Mouse (Mus musculus): ENCODE results near the gene Lman1l. TPM values are rescaled to one million over a fixed set of nuclear protein-coding genes. Genes with fewer than 3 reads are reported as not detected.
A peak's percentile ranks its signal among the peaks of the same experiment; 100 is the strongest.

The Lman1l gene
- total RNA-seq, 2 experiments from 2014 or later = not detected

DNA sequence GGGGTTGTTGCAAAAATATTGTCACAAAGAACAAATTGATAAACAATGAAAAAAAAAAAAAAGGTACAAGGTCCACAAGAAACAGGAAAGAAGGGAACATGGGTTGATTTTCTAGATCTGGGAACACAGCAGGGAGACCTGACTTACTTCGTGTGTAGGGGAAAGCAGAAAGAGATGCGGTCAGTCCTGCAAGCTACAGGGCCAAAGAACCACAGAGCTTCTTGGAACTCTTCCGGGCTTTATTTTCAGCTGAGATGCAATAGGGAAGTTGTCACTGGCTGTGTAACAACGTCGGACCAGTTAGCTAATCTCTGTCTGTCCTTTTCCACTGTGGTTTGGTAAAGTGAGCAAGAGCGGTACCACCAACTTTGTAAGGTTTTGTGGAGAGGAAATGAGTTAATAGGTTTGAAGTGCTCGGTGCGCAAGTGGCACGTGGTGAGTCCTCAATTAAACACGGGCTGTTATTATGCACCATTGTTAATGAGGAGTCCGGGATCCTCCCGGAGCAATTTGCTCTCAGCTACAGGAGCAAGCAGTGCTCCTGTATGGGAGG is 26.1 kb upstream of the Lman1l start:
- ATAC-seq (ENCODE audit: poor library complexity, severe bottlenecking) = peak; percentile 68

DNA sequence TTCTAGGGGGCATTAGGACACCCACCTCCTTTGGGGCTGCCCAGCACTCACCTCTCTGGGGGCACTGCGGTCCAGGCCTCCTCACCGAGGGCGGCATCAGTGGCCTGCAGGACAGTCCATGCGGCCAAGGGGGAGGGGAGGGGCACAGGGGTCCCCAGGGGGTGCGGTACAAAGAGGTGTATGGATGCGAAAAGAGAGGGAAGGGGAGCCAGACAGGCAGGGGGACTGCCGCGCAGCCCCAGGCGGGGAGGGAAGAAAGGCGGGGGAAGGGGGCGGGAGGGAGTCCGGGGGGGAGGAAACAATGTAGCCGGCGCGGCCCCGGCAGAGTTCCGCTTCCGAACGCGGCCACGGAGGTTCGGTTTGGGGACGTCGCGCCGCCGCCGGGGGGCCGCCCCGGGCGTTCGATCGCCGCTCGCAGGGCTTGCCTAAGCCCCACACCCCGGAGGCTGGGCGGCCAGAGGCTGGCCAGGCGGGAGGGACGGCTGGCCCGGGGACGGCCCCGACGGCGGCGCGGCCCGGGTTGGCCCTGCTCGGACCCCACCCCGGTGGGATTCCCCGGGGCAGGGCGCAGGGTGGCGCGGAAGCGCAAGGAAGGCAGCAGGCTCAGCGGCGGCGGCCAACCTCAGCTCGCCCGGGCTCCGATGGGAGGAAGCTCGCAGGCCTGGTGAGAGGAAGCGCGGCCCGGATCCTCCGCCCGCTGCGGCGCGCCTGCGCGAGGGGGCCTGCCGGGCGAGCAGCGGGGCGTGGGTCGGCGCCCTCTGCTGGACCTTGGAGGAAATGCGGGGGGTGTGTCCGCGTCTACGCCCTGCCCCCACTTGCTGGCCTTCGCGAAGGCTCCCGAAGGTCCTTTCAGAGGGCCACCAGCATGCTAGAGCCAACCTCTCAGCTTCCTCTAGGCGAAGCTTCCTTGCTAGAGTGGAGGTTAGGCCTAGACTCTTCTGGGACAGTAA is 24.6 kb upstream of the Lman1l start:
- peak; percentile 62 for ATAC-seq (ENCODE audit: poor library complexity, severe bottlenecking)

GRCm38 (mm10) chr9:57644442-57644943 is 23.9 kb upstream of the Lman1l start:
- no peak for ATAC-seq (ENCODE audit: poor library complexity, severe bottlenecking)

- ATAC-seq (ENCODE audit: poor library complexity, severe bottlenecking) = 0 out of 2 replicates have a peak, but pooled peaks have one; percentile 9
Observed at GRCm38 (mm10) chr9:57643856-57644180, 23.2 kb upstream of the Lman1l start.

GRCm38 (mm10) chr9:57643169-57643855 is 22.7 kb upstream of the Lman1l start:
- no peak for ATAC-seq (ENCODE audit: poor library complexity, severe bottlenecking)

DNA sequence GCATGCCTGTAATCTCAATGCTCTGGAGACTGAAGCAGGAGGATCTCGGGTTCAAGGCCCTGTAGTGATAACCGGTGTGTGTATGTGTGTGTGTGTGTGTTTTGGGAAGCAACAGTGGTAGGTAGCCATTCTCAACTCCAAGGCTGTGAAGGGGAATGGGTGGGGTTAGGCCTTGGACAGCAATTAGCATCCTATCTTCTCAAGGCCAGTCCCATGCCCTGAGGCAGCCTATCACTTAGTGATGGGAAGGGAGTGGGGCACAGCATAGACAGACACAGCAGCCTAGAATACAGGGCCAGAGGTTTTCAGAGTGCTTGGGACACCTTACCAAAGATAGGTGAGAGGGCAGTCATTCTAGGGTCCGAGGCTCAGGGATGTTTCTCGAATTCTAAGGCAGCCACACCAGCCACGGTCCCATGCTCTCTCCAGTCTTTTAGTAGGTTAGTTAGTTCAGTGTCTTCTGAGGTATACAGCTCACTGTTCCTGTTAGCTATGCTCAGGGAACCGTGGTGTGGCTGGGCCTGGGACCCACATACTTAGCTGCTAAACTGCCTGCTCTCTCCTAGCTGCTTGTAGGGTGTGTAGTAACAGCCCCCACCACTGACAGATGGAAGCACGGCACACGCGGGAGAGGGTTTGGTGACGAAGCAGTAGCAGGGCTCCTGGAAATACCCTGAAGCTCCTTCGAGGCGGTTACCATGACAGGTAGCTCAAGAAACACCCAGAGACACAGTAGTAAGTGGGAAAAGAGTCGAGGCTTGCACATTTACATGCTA is 21.4 kb upstream of the Lman1l start:
- no peak for ATAC-seq (ENCODE audit: poor library complexity, severe bottlenecking)

GRCm38 (mm10) chr9:57641022-57641421 is 20.4 kb upstream of the Lman1l start:
- ATAC-seq (ENCODE audit: poor library complexity, severe bottlenecking) = no peak

DNA sequence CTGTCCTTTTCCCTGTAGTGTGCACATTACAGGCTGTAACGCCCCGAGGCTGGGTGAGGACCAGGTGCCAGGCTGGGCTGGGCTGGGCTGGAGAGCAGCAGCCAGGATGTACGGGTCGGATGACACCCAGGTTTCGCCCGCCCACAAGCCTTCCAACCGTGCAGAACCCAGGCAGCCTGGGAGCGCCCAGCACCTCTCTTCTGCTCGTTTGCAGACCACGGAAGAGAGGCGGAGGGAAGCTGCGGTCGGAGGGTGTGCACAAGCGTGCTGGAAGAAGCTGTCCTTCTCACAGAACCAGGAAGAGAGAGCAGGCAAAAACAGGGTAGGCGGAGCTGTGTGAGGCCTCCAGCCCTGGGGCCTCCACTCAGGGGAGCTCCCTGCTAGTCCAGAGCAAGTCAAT is 19.8 kb upstream of the Lman1l start:
- ATAC-seq (ENCODE audit: poor library complexity, severe bottlenecking) = peak; percentile 68

DNA sequence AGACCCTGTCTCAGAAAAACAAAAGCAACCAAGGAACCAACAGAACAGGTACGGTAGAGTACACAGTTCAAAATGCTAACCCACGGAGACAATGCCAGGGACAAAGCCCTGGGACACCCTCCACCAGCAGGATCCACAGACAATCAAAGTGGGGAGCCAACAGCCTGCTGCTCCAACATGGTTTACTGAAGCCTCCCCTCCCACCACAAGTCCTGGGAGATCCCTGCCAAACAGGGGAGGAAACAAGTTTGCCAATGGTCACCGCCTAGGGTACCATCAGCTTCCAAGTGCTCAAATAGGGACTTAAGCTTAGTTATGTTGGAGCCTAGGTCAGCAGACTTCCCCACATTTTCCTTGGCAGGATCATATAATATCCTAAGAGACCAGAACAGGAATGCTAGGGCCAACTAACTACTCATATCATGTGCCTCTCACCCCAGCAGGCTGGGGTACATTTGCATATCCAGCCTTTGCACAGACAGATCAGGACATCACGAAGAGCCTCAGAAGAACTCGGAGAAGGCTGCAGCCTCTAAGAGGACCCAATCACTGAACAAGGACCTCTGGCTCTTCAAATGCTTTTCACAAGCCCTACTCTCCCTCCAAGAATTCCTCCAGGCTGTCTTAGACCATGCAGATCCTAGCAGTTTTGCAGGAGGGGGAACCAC is 19.2 kb upstream of the Lman1l start:
- ATAC-seq (ENCODE audit: poor library complexity, severe bottlenecking) = no peak

DNA sequence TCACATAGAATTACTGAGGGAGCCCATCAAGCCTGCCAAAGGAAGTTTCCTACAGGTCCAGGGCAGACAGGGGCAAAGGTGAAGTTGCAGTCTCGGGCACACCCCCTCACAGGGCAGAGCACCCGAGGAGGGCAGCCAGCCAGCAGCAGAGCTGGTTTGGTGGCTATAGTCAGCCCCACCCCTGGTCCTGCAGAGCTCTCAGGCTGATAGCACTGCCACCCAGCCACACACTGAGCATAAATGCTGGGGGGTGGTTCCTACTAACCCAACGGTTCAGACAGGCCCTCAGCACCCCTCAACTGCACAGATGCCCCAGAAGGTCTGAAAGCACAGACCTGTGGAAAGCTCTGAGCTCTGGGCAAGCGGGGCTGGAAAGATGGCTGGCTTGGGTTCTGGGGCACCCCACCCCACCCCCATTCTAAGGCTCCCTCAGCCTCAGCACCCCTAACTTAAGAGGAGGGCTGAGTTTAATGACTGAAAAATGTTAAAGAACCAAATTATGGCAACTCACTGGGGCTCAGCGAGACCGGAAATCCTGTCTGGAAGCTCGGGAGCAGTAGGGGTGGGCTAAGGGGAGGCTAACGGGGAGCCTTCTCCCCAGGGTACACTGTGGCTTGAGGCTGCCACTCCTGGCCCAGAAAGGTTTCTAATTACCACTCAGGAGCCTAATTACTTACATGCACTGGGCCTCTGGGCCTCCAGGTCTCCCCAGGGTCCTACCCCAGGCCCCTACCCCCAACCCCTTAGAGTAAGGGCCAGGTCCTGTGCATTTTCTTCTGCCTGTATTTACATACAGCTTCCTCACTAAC is 18.3 kb upstream of the Lman1l start:
- peak; percentile 26 for ATAC-seq (ENCODE audit: poor library complexity, severe bottlenecking)

DNA sequence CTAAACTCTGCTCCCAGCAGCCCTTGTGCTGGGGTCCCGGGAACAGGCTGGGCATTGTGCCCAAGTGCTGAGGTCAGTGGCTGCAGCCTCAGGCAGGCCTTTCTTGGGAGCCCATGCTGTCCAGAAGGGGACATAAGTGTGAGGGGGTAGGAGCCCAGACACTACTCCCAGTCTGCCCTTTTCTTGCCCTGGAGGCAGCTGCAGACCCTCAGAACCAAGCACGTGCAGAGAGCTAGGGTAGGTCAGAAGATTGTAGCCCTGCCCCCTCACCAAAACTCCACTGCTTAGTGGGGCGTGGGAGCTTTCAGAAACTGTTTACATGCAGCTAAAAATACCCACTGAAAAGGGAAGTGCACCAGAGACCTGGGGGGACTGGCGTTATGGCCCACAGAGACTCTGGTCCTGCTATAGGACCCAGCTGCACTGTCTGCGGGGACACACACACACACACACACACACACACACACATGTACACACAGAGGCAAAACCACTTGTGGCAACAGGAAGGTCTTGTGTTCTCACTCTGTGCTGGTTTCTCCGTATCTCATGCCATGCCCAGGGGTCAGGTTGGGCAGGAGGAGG is 17.3 kb upstream of the Lman1l start:
- ATAC-seq (ENCODE audit: poor library complexity, severe bottlenecking) = peak; percentile 41

GRCm38 (mm10) chr9:57637272-57637671 is 16.7 kb upstream of the Lman1l start:
- no peak for ATAC-seq (ENCODE audit: poor library complexity, severe bottlenecking)

GRCm38 (mm10) chr9:57633481-57634024 is 13.0 kb upstream of the Lman1l start:
- ATAC-seq (ENCODE audit: poor library complexity, severe bottlenecking) = peak; percentile 24; the same call in 1 of the 2 replicates

DNA sequence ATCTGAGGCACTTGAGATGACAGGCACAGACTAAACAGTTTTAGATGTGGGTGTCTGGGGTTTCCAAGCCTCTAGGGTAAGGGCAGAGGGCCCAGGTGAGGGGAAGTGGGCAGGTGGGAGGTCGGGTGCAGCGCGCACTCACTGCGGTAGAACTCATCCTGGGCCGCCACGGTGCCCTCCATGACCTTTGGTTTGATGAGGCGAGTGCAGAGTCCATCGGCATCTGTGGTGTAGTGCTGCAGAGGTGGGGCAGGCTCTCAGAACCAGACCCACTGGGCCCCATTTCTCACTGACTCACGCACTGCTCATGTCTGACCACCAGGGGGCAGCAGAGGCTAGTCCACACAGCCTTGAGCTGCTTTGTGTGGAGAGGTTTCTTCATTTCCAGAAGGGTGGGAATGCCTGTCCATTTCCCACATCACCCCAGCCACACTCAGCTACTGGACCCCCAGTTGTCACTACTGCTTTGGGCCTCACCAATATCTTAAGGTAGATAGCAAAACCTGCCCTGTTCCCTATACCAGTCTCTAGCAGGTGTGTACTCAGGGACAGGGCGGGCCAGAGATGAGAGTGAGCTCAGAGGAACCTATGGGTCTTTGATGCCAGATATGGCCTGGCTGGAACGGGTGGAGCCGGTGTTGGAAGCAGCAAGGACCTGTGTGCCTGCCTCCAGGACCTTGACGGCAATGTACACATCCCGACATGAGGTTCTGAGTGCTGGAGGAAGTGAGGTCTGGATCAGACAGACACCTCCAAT is 8.7 kb upstream of the Lman1l start:
- peak; percentile 70 for ATAC-seq (ENCODE audit: poor library complexity, severe bottlenecking)

DNA sequence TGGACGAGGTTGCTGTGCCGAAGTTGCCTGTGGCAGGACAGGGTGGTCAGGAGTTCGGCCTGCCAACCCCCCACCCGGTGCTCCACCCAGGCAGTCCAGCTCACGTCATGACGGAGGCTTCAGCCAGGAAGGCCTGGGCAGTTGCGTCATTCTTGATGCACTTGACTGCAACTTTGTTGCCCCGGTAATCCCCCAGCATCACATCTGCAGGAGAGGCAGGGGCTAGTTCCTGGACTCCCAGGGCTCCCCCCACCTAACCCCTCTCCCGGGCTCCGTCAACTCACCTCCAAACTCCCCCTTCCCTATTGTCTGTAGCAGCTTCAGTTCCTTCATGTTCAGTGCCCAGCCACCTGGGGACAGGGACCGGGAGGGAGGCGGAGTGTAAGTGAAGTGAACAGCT is 8.1 kb upstream of the Lman1l start:
- no peak for ATAC-seq (ENCODE audit: poor library complexity, severe bottlenecking)

- no peak for ATAC-seq (ENCODE audit: poor library complexity, severe bottlenecking)
Observed at GRCm38 (mm10) chr9:57627892-57628291, 7.3 kb upstream of the Lman1l start.

DNA sequence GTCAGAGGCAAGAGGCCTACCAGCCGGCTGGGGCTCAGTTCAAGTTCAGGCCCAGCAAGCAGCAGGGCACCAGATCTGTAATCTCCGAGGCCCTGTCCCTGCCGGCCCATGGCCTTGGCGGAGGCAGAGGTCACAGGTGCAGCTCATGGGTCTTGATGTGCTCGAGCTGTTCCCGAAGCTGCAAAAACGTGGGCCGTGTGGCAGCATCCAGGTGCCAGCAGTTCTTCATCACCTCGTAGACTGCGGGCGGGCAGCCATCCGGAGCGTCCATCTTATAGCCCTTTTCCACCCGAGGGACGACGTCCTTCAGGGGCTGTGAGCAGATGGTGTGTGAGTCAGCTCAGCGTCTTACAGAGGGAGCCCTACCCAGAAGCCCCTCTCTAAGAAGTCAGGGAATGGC is 6.6 kb upstream of the Lman1l start:
- no peak for ATAC-seq (ENCODE audit: poor library complexity, severe bottlenecking)
